12 mouse cellular contexts compared by ENCODE assay signal in the genomic region with DNA sequence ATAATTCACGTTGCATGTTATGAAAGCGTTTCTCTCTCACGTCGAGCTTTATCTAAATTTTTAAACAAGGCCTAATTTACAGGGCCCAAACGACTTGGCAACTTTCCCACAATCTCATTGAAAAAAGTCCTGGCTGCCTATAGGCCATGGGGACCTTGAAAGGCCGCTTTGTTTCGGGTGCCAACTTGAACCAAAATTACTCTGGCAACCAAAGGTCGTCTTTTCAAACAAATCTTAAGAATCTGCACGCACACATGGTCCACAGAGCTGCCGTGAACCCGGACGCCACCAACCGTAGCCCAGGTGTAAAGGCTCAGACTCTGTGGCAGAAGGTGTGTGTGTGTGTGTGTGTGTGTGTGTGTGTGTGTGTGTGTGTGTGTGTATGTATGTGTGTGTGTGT.
A peak's percentile ranks its signal among the peaks of the same experiment; 100 is the strongest.
DNase-seq lines count a peak whose midpoint lies in the region; ATAC-seq lines count a peak whose summit lies in the region.
"Had no signal": no experiment of that assay in that cellular context is flagged by ENCODE, and none has a peak within 500 bp of the region (broad histone marks: within the 10 kb centered on the region; RNA-seq: fewer than 3 reads in every experiment).

No protein-coding gene starts in this region.

- H3K4me3 ChIP-seq in limb, embryonic 11.5 days (ENCODE audit: low read depth, low read length), result no peak overlapping the region
- H3K4me3 ChIP-seq in limb, embryonic 10.5 days, result no peak overlapping the region
- no peak overlapping the region for H3K4me3 ChIP-seq in forebrain, embryonic 11.5 days (ENCODE audit: low read depth, low read length)
- no peak overlapping the region for H3K4me3 ChIP-seq in midbrain, embryonic 14.5 days (replicated peaks; ENCODE audit: low read depth, low read length)
- no peak overlapping the region for H3K4me3 ChIP-seq in liver, embryonic 11.5 days (ENCODE audit: low read depth, low read length)
- H3K4me3 ChIP-seq: embryonic facial prominence, embryonic 15.5 days had no signal

- H3K27ac ChIP-seq in limb, embryonic 11.5 days (replicated peaks; ENCODE audit: low read depth, low read length), result peak overlapping the region; percentile 47; the same call in 1 of the 2 replicates
- no peak overlapping the region for H3K27ac ChIP-seq in limb, embryonic 10.5 days
- peak overlapping the region; percentile 88 for H3K27ac ChIP-seq in forebrain, embryonic 11.5 days (ENCODE audit: low read depth, low read length)
- H3K27ac ChIP-seq in midbrain, embryonic 14.5 days (replicated peaks; ENCODE audit: low read depth, low read length), result peak overlapping the region; percentile 32; the same call in 1 of the 2 replicates
- H3K27ac ChIP-seq in liver, embryonic 11.5 days (ENCODE audit: low read depth, low read length), result no peak overlapping the region
- H3K27ac ChIP-seq: embryonic facial prominence, embryonic 15.5 days; macrophage had no signal

- H3K9me3 ChIP-seq in limb, embryonic 11.5 days (ENCODE audit: control insufficient read depth, low read length), result no peaks in the 10 kb centered on the region
- no peaks in the 10 kb centered on the region for H3K9me3 ChIP-seq in limb, embryonic 10.5 days (replicated peaks)
- no peaks in the 10 kb centered on the region for H3K9me3 ChIP-seq in forebrain, embryonic 11.5 days (ENCODE audit: control insufficient read depth, low read length)
- H3K9me3 ChIP-seq in midbrain, embryonic 14.5 days (ENCODE audit: control insufficient read depth, low read length), result no peaks in the 10 kb centered on the region
- H3K9me3 ChIP-seq in liver, embryonic 11.5 days (ENCODE audit: control insufficient read depth, low read length), result no peaks in the 10 kb centered on the region
- H3K9me3 ChIP-seq: embryonic facial prominence, embryonic 15.5 days had no signal

- peaks cover 4% of the 10 kb centered on the region; the same call in 1 of the 2 replicates for H3K4me1 ChIP-seq in limb, embryonic 11.5 days (ENCODE audit: control insufficient read depth, insufficient read depth, low read length)
- H3K4me1 ChIP-seq in limb, embryonic 10.5 days, result peaks cover 19% of the 10 kb centered on the region
- peaks cover 26% of the 10 kb centered on the region for H3K4me1 ChIP-seq in forebrain, embryonic 11.5 days (replicated peaks; ENCODE audit: control insufficient read depth, insufficient read depth, low read length)
- peaks cover 7% of the 10 kb centered on the region; the same call in 1 of the 2 replicates for H3K4me1 ChIP-seq in midbrain, embryonic 14.5 days (ENCODE audit: control insufficient read depth, insufficient read depth, low read length)
- H3K4me1 ChIP-seq in liver, embryonic 11.5 days (replicated peaks; ENCODE audit: control insufficient read depth, insufficient read depth, low read length), result no peaks in the 10 kb centered on the region

- no peak overlapping the region for H3K9ac ChIP-seq in limb, embryonic 11.5 days (ENCODE audit: low read length)
- H3K9ac ChIP-seq in forebrain, embryonic 11.5 days (ENCODE audit: low read length), result no peak overlapping the region
- H3K9ac ChIP-seq in midbrain, embryonic 14.5 days (replicated peaks; ENCODE audit: low read length), result no peak overlapping the region
- no peak overlapping the region for H3K9ac ChIP-seq in liver, embryonic 11.5 days (ENCODE audit: low read depth, low read length)
- H3K9ac ChIP-seq: embryonic facial prominence, embryonic 15.5 days had no signal

- ATAC-seq in limb, embryonic 11.5 days (ENCODE audit: insufficient number of reproducible peaks, low FRiP score, low TSS enrichment, low read depth), result no peak
- peak; percentile 67 for ATAC-seq in forebrain, embryonic 11.5 days (replicated peaks; ENCODE audit: low FRiP score)
- peak; percentile 46; the same call in 1 of the 2 replicates for ATAC-seq in midbrain, embryonic 14.5 days (ENCODE audit: low FRiP score, low TSS enrichment)
- no peak for ATAC-seq in liver, embryonic 11.5 days (replicated peaks; ENCODE audit: low FRiP score)

- no peak for DNase-seq in limb, embryonic 11.5 days (ENCODE audit: low spot score)
- DNase-seq in limb, embryonic 10.5 days (ENCODE audit: low spot score), result no peak
- DNase-seq in adrenal gland, postnatal 14 days, result peak; percentile 64
- DNase-seq in forebrain, embryonic 11.5 days (ENCODE audit: low spot score), result peak; percentile 67
- peak; percentile 86 for DNase-seq in midbrain, embryonic 14.5 days
- DNase-seq in cerebellum, postnatal 4 days (ENCODE audit: low spot score in 2 of 2), result no peak
- no peak for DNase-seq in liver, embryonic 11.5 days (ENCODE audit: low spot score)
- DNase-seq: gastrocnemius, postnatal 25 days; heart, postnatal 36 days; layer of hippocampus, adult 9-11 months had no signal

- WGBS in limb, embryonic 11.5 days, result 65% methylated on average over 13 of the region's 13 CpGs
- WGBS in limb, embryonic 10.5 days, result 85% methylated on average over 13 of the region's 13 CpGs
- 47% methylated on average over 13 of the region's 13 CpGs for WGBS in forebrain, embryonic 11.5 days
- WGBS in midbrain, embryonic 14.5 days, result 45% methylated on average over 13 of the region's 13 CpGs
- 77% methylated on average over 13 of the region's 13 CpGs for WGBS in liver, embryonic 11.5 days

- H3K4me2 ChIP-seq in limb, embryonic 11.5 days (ENCODE audit: low read depth, severe bottlenecking), result no peak overlapping the region
- no peak overlapping the region for H3K4me2 ChIP-seq in forebrain, embryonic 11.5 days (ENCODE audit: low read depth, low read length, severe bottlenecking)
- H3K4me2 ChIP-seq in midbrain, embryonic 14.5 days (ENCODE audit: low read length), result no peak overlapping the region
- H3K4me2 ChIP-seq in liver, embryonic 11.5 days, result no peak overlapping the region
- H3K4me2 ChIP-seq: embryonic facial prominence, embryonic 15.5 days had no signal

- H3K27me3 ChIP-seq in limb, embryonic 11.5 days (ENCODE audit: control insufficient read depth, insufficient read depth, low read length), result no peaks in the 10 kb centered on the region
- H3K27me3 ChIP-seq in limb, embryonic 10.5 days (ENCODE audit: low read depth, poor library complexity, severe bottlenecking), result 0 out of 2 replicates have a peak, but pooled peaks cover 5% of the 10 kb centered on the region
- H3K27me3 ChIP-seq in forebrain, embryonic 11.5 days (ENCODE audit: control insufficient read depth, insufficient read depth, low read length), result no peaks in the 10 kb centered on the region
- no peaks in the 10 kb centered on the region for H3K27me3 ChIP-seq in midbrain, embryonic 14.5 days (ENCODE audit: control insufficient read depth, insufficient read depth, low read length)
- H3K27me3 ChIP-seq in liver, embryonic 11.5 days (replicated peaks; ENCODE audit: control insufficient read depth, insufficient read depth, low read length), result no peaks in the 10 kb centered on the region; the same call in 1 of the 2 replicates
- H3K27me3 ChIP-seq: embryonic facial prominence, embryonic 15.5 days had no signal

- H3K36me3 ChIP-seq in limb, embryonic 11.5 days (ENCODE audit: control insufficient read depth, insufficient read depth, low read length), result no peaks in the 10 kb centered on the region
- no peaks in the 10 kb centered on the region for H3K36me3 ChIP-seq in limb, embryonic 10.5 days
- H3K36me3 ChIP-seq in forebrain, embryonic 11.5 days (ENCODE audit: control insufficient read depth, insufficient read depth, low read length), result no peaks in the 10 kb centered on the region
- no peaks in the 10 kb centered on the region for H3K36me3 ChIP-seq in midbrain, embryonic 14.5 days (ENCODE audit: control insufficient read depth, insufficient read depth, low read length)
- H3K36me3 ChIP-seq in liver, embryonic 11.5 days (ENCODE audit: control insufficient read depth, insufficient read depth, low read length), result no peaks in the 10 kb centered on the region
- H3K36me3 ChIP-seq: embryonic facial prominence, embryonic 15.5 days had no signal

Comparison
In these comparisons a context has a peak if more than half of its experiments do, and no peak if none do; other contexts are left out.
1. H3K27ac ChIP-seq: peak in limb, embryonic 11.5 days (single experiment), forebrain, embryonic 11.5 days (single experiment) and midbrain, embryonic 14.5 days (single experiment); none in limb, embryonic 10.5 days (single experiment) and liver, embryonic 11.5 days (single experiment).
2. ATAC-seq: peak in forebrain, embryonic 11.5 days (single experiment) and midbrain, embryonic 14.5 days (single experiment); none in limb, embryonic 11.5 days (single experiment) and liver, embryonic 11.5 days (single experiment).
3. DNase-seq: peak in adrenal gland, postnatal 14 days (single experiment), forebrain, embryonic 11.5 days (single experiment) and midbrain, embryonic 14.5 days (single experiment); none in limb, embryonic 11.5 days (single experiment), limb, embryonic 10.5 days (single experiment), cerebellum, postnatal 4 days (0 of 2) and liver, embryonic 11.5 days (single experiment).